Mouse (Mus musculus): ENCODE results near the gene Thsd7a. TPM values are rescaled to one million over a fixed set of nuclear protein-coding genes. Genes with fewer than 3 reads are reported as not detected.

Gene Thsd7a
- total and polyA plus RNA-seq, 2 experiments from 2014 or later: 17.1 to 27.3 TPM

DNA sequence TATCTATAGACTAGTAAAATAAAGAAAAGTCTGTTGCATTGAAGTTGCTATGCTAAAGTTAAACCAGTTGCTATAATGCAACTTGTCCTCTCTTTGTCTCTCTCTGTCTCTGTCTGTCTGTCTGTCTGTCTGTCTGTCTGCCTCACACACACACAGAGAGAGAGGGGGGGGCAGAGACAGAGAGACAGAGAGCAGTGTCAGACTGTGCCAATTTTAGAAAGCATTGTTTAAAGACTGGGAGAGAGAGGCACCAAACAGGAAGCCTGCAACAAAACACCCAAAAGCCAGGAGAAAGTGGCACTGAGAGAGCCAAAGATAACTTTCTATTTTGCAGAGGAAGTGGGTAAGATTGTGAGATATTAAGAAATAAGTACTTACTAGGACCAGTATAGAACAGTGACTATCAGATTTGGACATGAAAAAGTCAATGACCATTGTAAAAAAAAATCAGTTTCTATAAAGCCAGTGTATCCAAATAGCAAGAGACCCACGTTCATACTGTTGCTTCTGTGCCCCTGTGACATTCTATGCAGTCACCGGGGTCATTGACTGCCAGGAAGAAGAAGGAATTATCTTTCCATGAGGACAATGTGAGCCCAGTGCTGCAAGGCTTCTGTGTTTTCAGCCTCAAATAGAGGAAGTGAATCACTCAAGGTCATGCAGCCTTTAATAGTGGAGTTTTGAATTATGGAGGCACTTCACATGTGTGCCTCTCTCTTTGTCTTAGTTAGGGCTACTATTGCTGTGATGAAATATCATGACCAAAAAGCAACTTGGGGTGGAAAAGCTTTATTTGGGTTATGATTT is 355.4 kb downstream of the Thsd7a start:
- TF ChIP-seq CTCF (IDR thresholded peaks at IDR 0.05): no peak
- Histone ChIP-seq H3K9ac (replicated peaks; ENCODE audit: low read length, poor library complexity, severe bottlenecking) (no peak overlapping the region), H3K9me3 (ENCODE audit: low read length) (no peaks in the 10 kb centered on the region), H3K4me3 (ENCODE audit: low read depth, low read length) (no peak overlapping the region), H3K27ac (ENCODE audit: low read depth, low read length) (no peak overlapping the region), H3K36me3 (ENCODE audit: insufficient read depth, low read length) (no peaks in the 10 kb centered on the region), H3K4me2 (ENCODE audit: low read depth, low read length, poor library complexity, severe bottlenecking) (no peak overlapping the region), H3K4me1 (ENCODE audit: insufficient read depth, low read length) (no peaks in the 10 kb centered on the region), H3K27me3 (ENCODE audit: insufficient read depth, low read length) (no peaks in the 10 kb centered on the region)
- ATAC-seq (ENCODE audit: low FRiP score): no peak
- WGBS: 69% methylated on average over 2 of the region's 2 CpGs
- DNase-seq (ENCODE audit: low spot score): no peak

DNA sequence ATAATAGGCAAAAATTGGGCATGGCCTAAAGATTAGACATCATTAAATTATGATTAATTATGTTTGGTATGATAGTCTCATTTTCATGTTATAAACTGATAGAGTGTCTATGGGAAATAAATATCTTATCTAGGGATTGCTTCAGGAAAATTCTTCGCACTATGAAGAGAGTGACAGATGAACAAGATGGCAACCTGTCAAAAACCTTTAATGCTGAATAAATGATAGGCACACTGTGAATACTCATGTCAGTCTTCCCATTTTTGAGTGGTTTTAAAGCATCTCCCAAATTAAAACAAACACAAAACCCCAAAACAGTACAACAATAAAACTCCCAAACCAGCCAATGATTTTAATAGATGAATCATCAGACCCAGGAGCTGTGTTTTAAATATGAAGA is 362.5 kb downstream of the Thsd7a start:
- Histone ChIP-seq H3K9ac (replicated peaks; ENCODE audit: low read length, poor library complexity, severe bottlenecking) (no peak overlapping the region), H3K36me3 (ENCODE audit: insufficient read depth, low read length) (no peaks in the 10 kb centered on the region), H3K27me3 (ENCODE audit: insufficient read depth, low read length) (no peaks in the 10 kb centered on the region), H3K27ac (ENCODE audit: low read depth, low read length) (no peak overlapping the region), H3K9me3 (ENCODE audit: low read length) (no peaks in the 10 kb centered on the region), H3K4me2 (ENCODE audit: low read depth, low read length, poor library complexity, severe bottlenecking) (no peak overlapping the region), H3K4me3 (ENCODE audit: low read depth, low read length) (no peak overlapping the region), H3K4me1 (ENCODE audit: insufficient read depth, low read length) (no peaks in the 10 kb centered on the region)
- 89% methylated on average over 1 of the region's 1 CpGs for WGBS
- ATAC-seq (ENCODE audit: low FRiP score) (no peak), DNase-seq (ENCODE audit: low spot score) (no peak)
- no peak for TF ChIP-seq CTCF (IDR thresholded peaks at IDR 0.05)

DNA sequence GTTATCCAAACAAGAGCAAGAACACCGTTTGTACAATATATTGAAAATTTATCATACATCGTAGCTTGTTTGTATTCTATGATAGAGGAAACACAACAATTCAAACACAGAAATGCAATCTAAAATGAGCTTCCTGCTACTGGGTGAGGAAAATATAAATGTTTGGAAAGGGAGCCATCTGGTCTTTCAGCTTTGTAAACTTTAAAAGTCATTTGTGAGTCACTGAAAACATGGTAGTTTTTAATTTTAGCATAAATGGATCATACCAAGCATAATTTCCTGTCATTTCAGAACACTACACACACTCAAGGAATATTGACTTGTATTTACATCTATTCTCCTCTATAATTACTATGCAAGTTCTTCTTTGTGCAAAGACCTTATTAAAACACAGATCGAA is 363.6 kb downstream of the Thsd7a start:
- 83% methylated on average over 3 of the region's 3 CpGs for WGBS
- ATAC-seq (ENCODE audit: low FRiP score): no peak

DNA sequence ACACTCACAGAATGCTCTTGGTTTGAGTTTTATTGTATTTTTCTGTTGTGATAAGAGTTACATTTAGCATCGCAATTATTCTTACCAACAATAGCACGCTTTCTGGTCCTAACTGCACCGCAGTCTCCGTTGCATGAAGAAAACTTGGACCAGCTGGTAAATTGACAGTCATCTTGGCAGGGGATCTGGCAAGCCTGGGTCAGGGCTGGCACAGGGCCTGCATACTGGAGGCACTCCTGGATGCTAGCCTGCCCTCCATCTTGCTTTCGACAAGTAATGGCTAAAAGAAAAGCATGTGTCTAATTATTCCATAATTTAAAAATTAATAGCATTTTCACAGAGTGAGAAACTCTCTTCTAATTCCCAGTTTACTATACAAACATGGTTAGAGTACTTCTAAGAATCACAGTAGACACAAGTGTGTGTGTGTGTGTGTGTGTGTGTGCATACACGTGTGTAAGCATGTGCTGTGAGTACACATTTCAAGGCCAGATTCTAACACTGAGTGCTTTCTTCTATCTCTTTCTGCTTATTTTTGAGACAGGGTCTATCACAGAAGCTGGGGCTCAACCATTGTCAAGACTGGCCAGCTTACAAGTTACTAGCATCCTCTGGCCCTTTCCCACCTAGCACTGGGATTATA is 368.0 kb downstream of the Thsd7a start:
- no peak overlapping the region for H3K27ac ChIP-seq (ENCODE audit: low read depth, low read length)
- H3K9ac ChIP-seq (replicated peaks; ENCODE audit: low read length, poor library complexity, severe bottlenecking): no peak overlapping the region
- no peaks in the 10 kb centered on the region for H3K36me3 ChIP-seq (ENCODE audit: insufficient read depth, low read length)
- peak; percentile 78; the same call in 1 of the 2 replicates for ATAC-seq (ENCODE audit: low FRiP score)
- 73% methylated on average over 6 of the region's 6 CpGs for WGBS
- DNase-seq (ENCODE audit: low spot score): peak; percentile 86
- H3K27me3 ChIP-seq (ENCODE audit: insufficient read depth, low read length): no peaks in the 10 kb centered on the region
- no peaks in the 10 kb centered on the region for H3K4me1 ChIP-seq (ENCODE audit: insufficient read depth, low read length)
- H3K4me3 ChIP-seq (ENCODE audit: low read depth, low read length): no peak overlapping the region
- no peak for TF ChIP-seq CTCF (IDR thresholded peaks at IDR 0.05)
- H3K9me3 ChIP-seq (ENCODE audit: low read length): no peaks in the 10 kb centered on the region
- H3K4me2 ChIP-seq (ENCODE audit: low read depth, low read length, poor library complexity, severe bottlenecking): no peak overlapping the region

More for the DNA sequence above, 363.6 kb downstream of the Thsd7a start:
- Histone ChIP-seq H3K36me3 (ENCODE audit: insufficient read depth, low read length) (no peaks in the 10 kb centered on the region), H3K27me3 (ENCODE audit: insufficient read depth, low read length) (no peaks in the 10 kb centered on the region), H3K4me2 (ENCODE audit: low read depth, low read length, poor library complexity, severe bottlenecking) (no peak overlapping the region), H3K9me3 (ENCODE audit: low read length) (no peaks in the 10 kb centered on the region), H3K27ac (ENCODE audit: low read depth, low read length) (no peak overlapping the region), H3K4me1 (ENCODE audit: insufficient read depth, low read length) (no peaks in the 10 kb centered on the region), H3K4me3 (ENCODE audit: low read depth, low read length) (no peak overlapping the region), H3K9ac (replicated peaks; ENCODE audit: low read length, poor library complexity, severe bottlenecking) (no peak overlapping the region)
- TF ChIP-seq CTCF (IDR thresholded peaks at IDR 0.05): no peak
- DNase-seq (ENCODE audit: low spot score): no peak

DNA sequence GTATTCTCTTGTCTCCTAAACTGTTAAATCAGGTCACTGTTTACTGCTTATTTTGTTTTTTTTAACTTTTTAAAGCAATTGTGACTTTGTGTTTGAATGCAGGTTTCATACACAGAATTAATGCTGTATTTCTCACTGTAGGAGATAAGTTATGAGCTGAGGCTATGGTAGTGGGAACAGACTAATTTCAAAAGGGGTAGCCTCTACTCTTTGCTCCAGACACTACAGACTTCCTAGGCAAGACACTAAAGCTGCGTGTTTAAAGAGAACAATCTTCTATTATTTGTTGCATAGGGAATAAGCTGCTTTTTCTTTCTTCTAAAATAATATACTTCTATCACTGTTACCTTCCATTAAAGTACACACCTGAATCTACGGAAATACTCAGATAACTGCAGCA is 368.5 kb downstream of the Thsd7a start:
- DNase-seq (ENCODE audit: low spot score) (no peak), ATAC-seq (ENCODE audit: low FRiP score) (no peak)
- Histone ChIP-seq H3K27me3 (ENCODE audit: insufficient read depth, low read length) (no peaks in the 10 kb centered on the region), H3K36me3 (ENCODE audit: insufficient read depth, low read length) (no peaks in the 10 kb centered on the region), H3K4me3 (ENCODE audit: low read depth, low read length) (no peak overlapping the region), H3K4me1 (ENCODE audit: insufficient read depth, low read length) (no peaks in the 10 kb centered on the region), H3K9ac (replicated peaks; ENCODE audit: low read length, poor library complexity, severe bottlenecking) (no peak overlapping the region), H3K27ac (ENCODE audit: low read depth, low read length) (no peak overlapping the region), H3K9me3 (ENCODE audit: low read length) (no peaks in the 10 kb centered on the region), H3K4me2 (ENCODE audit: low read depth, low read length, poor library complexity, severe bottlenecking) (no peak overlapping the region)
- WGBS: 63% methylated on average over 2 of the region's 2 CpGs
- TF ChIP-seq CTCF (IDR thresholded peaks at IDR 0.05): no peak

DNA sequence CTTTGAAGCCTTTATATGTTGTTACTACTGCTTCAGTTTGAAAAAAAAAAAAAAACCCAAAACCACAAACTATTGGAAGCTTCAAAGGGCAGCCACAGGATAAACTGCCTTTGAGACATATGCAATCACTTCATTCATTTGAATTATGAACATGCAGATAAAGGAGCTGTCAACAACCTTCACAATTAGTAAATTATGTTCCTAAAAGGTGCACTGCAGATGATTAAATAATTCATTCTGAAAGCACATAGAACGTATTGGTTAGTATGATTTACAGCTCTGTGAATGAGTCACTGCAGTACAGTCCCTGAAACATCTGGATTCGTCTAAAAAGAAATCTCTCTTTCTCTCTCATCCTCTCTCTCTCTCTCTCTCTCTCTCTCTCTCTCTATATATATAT is 390.5 kb downstream of the Thsd7a start:
- no peak for ATAC-seq (ENCODE audit: low FRiP score)
- no peaks in the 10 kb centered on the region for H3K27me3 ChIP-seq (ENCODE audit: insufficient read depth, low read length)
- 62% methylated on average over 2 of the region's 2 CpGs for WGBS
- no peak overlapping the region for H3K4me2 ChIP-seq (ENCODE audit: low read depth, low read length, poor library complexity, severe bottlenecking)
- TF ChIP-seq CTCF (IDR thresholded peaks at IDR 0.05): no peak
- no peak overlapping the region for H3K4me3 ChIP-seq (ENCODE audit: low read depth, low read length)
- no peak overlapping the region for H3K27ac ChIP-seq (ENCODE audit: low read depth, low read length)
- H3K9me3 ChIP-seq (ENCODE audit: low read length): 0 out of 2 replicates have a peak, but pooled peaks cover 4% of the 10 kb centered on the region
- no peak overlapping the region for H3K9ac ChIP-seq (replicated peaks; ENCODE audit: low read length, poor library complexity, severe bottlenecking)
- no peak for DNase-seq (ENCODE audit: low spot score)
- H3K4me1 ChIP-seq (ENCODE audit: insufficient read depth, low read length): no peaks in the 10 kb centered on the region
- H3K36me3 ChIP-seq (ENCODE audit: insufficient read depth, low read length): no peaks in the 10 kb centered on the region

Data from midbrain, postnatal 0 days (tissue).